ENCODE assay signal across 24 mouse cellular contexts in genomic region chr15:94927986-94928385, GRCm38 (mm10).
DNase-seq lines count a peak whose midpoint lies in the region; ATAC-seq and TF ChIP-seq lines count a peak whose summit lies in the region.
"Had no signal": no experiment of that assay in that cellular context is flagged by ENCODE, and none has a peak within 500 bp of the region (broad histone marks: within the 10 kb centered on the region; RNA-seq: fewer than 3 reads in every experiment).

No protein-coding gene starts in this region.

- no peak for TF ChIP-seq CTCF in heart, adult 2 months (IDR thresholded peaks at IDR 0.05)

- WGBS in forebrain, embryonic 14.5 days, result 71% methylated on average over 5 of the region's 5 CpGs
- WGBS in forebrain, embryonic 15.5 days, result 57% methylated on average over 5 of the region's 5 CpGs
- 90% methylated on average over 5 of the region's 5 CpGs for WGBS in midbrain, embryonic 11.5 days
- WGBS in midbrain, embryonic 10.5 days, result 93% methylated on average over 5 of the region's 5 CpGs
- WGBS in hindbrain, embryonic 12.5 days, result 68% methylated on average over 5 of the region's 5 CpGs
- 91% methylated on average over 5 of the region's 5 CpGs for WGBS in heart, adult 2 months

- TF ChIP-seq EP300 in heart, adult 2 months (IDR thresholded peaks at IDR 0.05; ENCODE audit: insufficient read depth, low read depth, low read length), result no peak

- H3K27me3 ChIP-seq in forebrain, embryonic 14.5 days (replicated peaks; ENCODE audit: control insufficient read depth, insufficient read depth, low read length), result no peaks in the 10 kb centered on the region
- no peaks in the 10 kb centered on the region for H3K27me3 ChIP-seq in forebrain, embryonic 15.5 days
- H3K27me3 ChIP-seq in midbrain, embryonic 11.5 days (ENCODE audit: control insufficient read depth, insufficient read depth, low read length), result no peaks in the 10 kb centered on the region
- no peaks in the 10 kb centered on the region for H3K27me3 ChIP-seq in midbrain, embryonic 10.5 days (ENCODE audit: low read depth, poor library complexity, severe bottlenecking)
- H3K27me3 ChIP-seq in hindbrain, embryonic 12.5 days, result no peaks in the 10 kb centered on the region
- no peaks in the 10 kb centered on the region for H3K27me3 ChIP-seq in heart, adult 2 months (ENCODE audit: control insufficient read depth, insufficient read depth, low read length)
- H3K27me3 ChIP-seq: CH12.LX; embryonic facial prominence, embryonic 15.5 days; heart, embryonic 15.5 days; Patski had no signal

- peak; percentile 27 for DNase-seq in forebrain, embryonic 14.5 days (ENCODE audit: low spot score)
- DNase-seq in midbrain, embryonic 11.5 days (ENCODE audit: low spot score, missing footprints), result peak; percentile 66
- no peak for DNase-seq in midbrain, embryonic 10.5 days (ENCODE audit: low spot score)
- DNase-seq in heart, adult 2 months, result no peak
- DNase-seq: adrenal gland, adult 2 months; adrenal gland, postnatal 25 days; cerebellum, adult 2 months; cerebellum, postnatal 10 days; embryo, embryonic 11 days; gastrocnemius, postnatal 10 days; heart, adult 18-20 months; heart, postnatal 14 days had no signal

- intact Hi-C loops in heart, adult 2 months (cut with DNase I), result no loop called here

- no peaks in the 10 kb centered on the region for H3K79me2 ChIP-seq in heart, adult 2 months (replicated peaks; ENCODE audit: control insufficient read depth, insufficient read depth, low read length)

- H3K9ac ChIP-seq in forebrain, embryonic 14.5 days (ENCODE audit: low read length), result no peak overlapping the region
- no peak overlapping the region for H3K9ac ChIP-seq in forebrain, embryonic 15.5 days (replicated peaks)
- no peak overlapping the region for H3K9ac ChIP-seq in midbrain, embryonic 11.5 days (ENCODE audit: low read length)
- no peak overlapping the region for H3K9ac ChIP-seq in hindbrain, embryonic 12.5 days
- no peak overlapping the region for H3K9ac ChIP-seq in heart, adult 2 months (ENCODE audit: low read depth, low read length)
- H3K9ac ChIP-seq: embryonic facial prominence, embryonic 15.5 days; heart, embryonic 15.5 days had no signal

- H3K4me2 ChIP-seq in forebrain, embryonic 14.5 days (ENCODE audit: low read length), result no peak overlapping the region
- H3K4me2 ChIP-seq in forebrain, embryonic 15.5 days (replicated peaks), result no peak overlapping the region
- no peak overlapping the region for H3K4me2 ChIP-seq in midbrain, embryonic 11.5 days
- H3K4me2 ChIP-seq in hindbrain, embryonic 12.5 days (replicated peaks), result no peak overlapping the region
- H3K4me2 ChIP-seq: embryonic facial prominence, embryonic 15.5 days; heart, embryonic 11.5 days; heart, embryonic 15.5 days had no signal

- no peaks in the 10 kb centered on the region for H3K36me3 ChIP-seq in forebrain, embryonic 14.5 days (ENCODE audit: control insufficient read depth, insufficient read depth, low read length)
- no peaks in the 10 kb centered on the region for H3K36me3 ChIP-seq in forebrain, embryonic 15.5 days
- no peaks in the 10 kb centered on the region for H3K36me3 ChIP-seq in midbrain, embryonic 11.5 days (ENCODE audit: control insufficient read depth, insufficient read depth, low read length)
- no peaks in the 10 kb centered on the region for H3K36me3 ChIP-seq in midbrain, embryonic 10.5 days
- H3K36me3 ChIP-seq in hindbrain, embryonic 12.5 days, result no peaks in the 10 kb centered on the region
- H3K36me3 ChIP-seq in heart, adult 2 months (ENCODE audit: control insufficient read depth, insufficient read depth, low read length), result no peaks in the 10 kb centered on the region
- H3K36me3 ChIP-seq: embryonic facial prominence, embryonic 15.5 days; heart, embryonic 15.5 days had no signal

- H3K27ac ChIP-seq in forebrain, embryonic 14.5 days (ENCODE audit: low read depth, low read length), result 0 out of 2 replicates have a peak overlapping the region, but pooled peaks have one; percentile 24
- H3K27ac ChIP-seq in forebrain, embryonic 15.5 days (replicated peaks), result no peak overlapping the region; the same call in 1 of the 2 replicates
- no peak overlapping the region for H3K27ac ChIP-seq in midbrain, embryonic 11.5 days (ENCODE audit: low read depth, low read length)
- H3K27ac ChIP-seq in midbrain, embryonic 10.5 days (replicated peaks), result no peak overlapping the region
- peak overlapping the region; percentile 9; the same call in 1 of the 2 replicates for H3K27ac ChIP-seq in hindbrain, embryonic 12.5 days
- no peak overlapping the region for H3K27ac ChIP-seq in heart, adult 2 months
- H3K27ac ChIP-seq: embryonic facial prominence, embryonic 15.5 days; heart, embryonic 15.5 days had no signal

- H3K4me3 ChIP-seq in forebrain, embryonic 14.5 days (ENCODE audit: low read depth, low read length), result no peak overlapping the region
- H3K4me3 ChIP-seq in forebrain, embryonic 15.5 days, result no peak overlapping the region
- H3K4me3 ChIP-seq in midbrain, embryonic 11.5 days (ENCODE audit: low read depth, low read length), result no peak overlapping the region
- no peak overlapping the region for H3K4me3 ChIP-seq in midbrain, embryonic 10.5 days
- no peak overlapping the region for H3K4me3 ChIP-seq in hindbrain, embryonic 12.5 days
- no peak overlapping the region for H3K4me3 ChIP-seq in heart, adult 2 months
- H3K4me3 ChIP-seq: embryonic facial prominence, embryonic 15.5 days; erythroblast, embryonic 14.5 days; heart, embryonic 15.5 days had no signal

- H3K4me1 ChIP-seq in forebrain, embryonic 14.5 days (ENCODE audit: control insufficient read depth, insufficient read depth, low read length), result peaks cover 17% of the 10 kb centered on the region
- peaks cover 12% of the 10 kb centered on the region for H3K4me1 ChIP-seq in forebrain, embryonic 15.5 days
- H3K4me1 ChIP-seq in midbrain, embryonic 11.5 days (ENCODE audit: control insufficient read depth, insufficient read depth, low read length), result no peaks in the 10 kb centered on the region
- H3K4me1 ChIP-seq in midbrain, embryonic 10.5 days, result no peaks in the 10 kb centered on the region
- 0 out of 2 replicates have a peak, but pooled peaks cover 2% of the 10 kb centered on the region for H3K4me1 ChIP-seq in hindbrain, embryonic 12.5 days
- H3K4me1 ChIP-seq in heart, adult 2 months (ENCODE audit: control insufficient read depth, insufficient read depth, low read length), result no peaks in the 10 kb centered on the region
- H3K4me1 ChIP-seq: embryonic facial prominence, embryonic 15.5 days; heart, embryonic 15.5 days had no signal

- no peak for ATAC-seq in forebrain, embryonic 14.5 days
- ATAC-seq in forebrain, embryonic 15.5 days (replicated peaks), result no peak
- no peak for ATAC-seq in midbrain, embryonic 11.5 days (ENCODE audit: low FRiP score)
- ATAC-seq in hindbrain, embryonic 12.5 days (ENCODE audit: low FRiP score), result peak; percentile 60; the same call in 1 of the 2 replicates
- ATAC-seq: activated CD4-positive, CD25-positive, alpha-beta regulatory T cell, adult 4 months; forebrain, embryonic 16.5 days; inflammation-experienced regulatory T-cells, adult 6 months; intestine, postnatal 0 days; Patski had no signal

- H3K9me3 ChIP-seq in forebrain, embryonic 14.5 days (replicated peaks; ENCODE audit: control insufficient read depth, low read length), result no peaks in the 10 kb centered on the region
- no peaks in the 10 kb centered on the region for H3K9me3 ChIP-seq in forebrain, embryonic 15.5 days
- no peaks in the 10 kb centered on the region for H3K9me3 ChIP-seq in midbrain, embryonic 11.5 days (ENCODE audit: control insufficient read depth, low read length)
- no peaks in the 10 kb centered on the region for H3K9me3 ChIP-seq in midbrain, embryonic 10.5 days (replicated peaks)
- no peaks in the 10 kb centered on the region for H3K9me3 ChIP-seq in hindbrain, embryonic 12.5 days (replicated peaks)
- H3K9me3 ChIP-seq: embryonic facial prominence, embryonic 15.5 days; heart, embryonic 15.5 days had no signal

- TF ChIP-seq POLR2A in heart, adult 2 months (IDR thresholded peaks at IDR 0.05; ENCODE audit: insufficient read depth, low read depth, low read length), result no peak

Comparison
In these comparisons a context has a peak if more than half of its experiments do, and no peak if none do; other contexts are left out.
1. DNase-seq: peak in forebrain, embryonic 14.5 days (single experiment) and midbrain, embryonic 11.5 days (single experiment); none in midbrain, embryonic 10.5 days (single experiment) and heart, adult 2 months (0 of 2).
2. H3K27ac ChIP-seq: peak in forebrain, embryonic 14.5 days (single experiment) and hindbrain, embryonic 12.5 days (single experiment); none in forebrain, embryonic 15.5 days (single experiment), midbrain, embryonic 11.5 days (single experiment), midbrain, embryonic 10.5 days (single experiment) and heart, adult 2 months (single experiment).